Mouse (Mus musculus): ENCODE measurements around the gene Dtx2. TPM values are rescaled to one million over a fixed set of nuclear protein-coding genes. Genes with fewer than 3 reads are reported as not detected.
A peak's percentile ranks its signal among the peaks of the same experiment; 100 is the strongest.

The Dtx2 gene
- 20.7 and 24.4 TPM in 2 replicates for polyA plus RNA-seq (2014; fragmentation: Nextera tagmentation; extraction: Ambion mirVana)

- no peaks in the 10 kb centered on the region for H3K27me3 ChIP-seq (ENCODE audit: control insufficient read depth, insufficient read depth, low read length)
- peaks cover 5% of the 10 kb centered on the region; the same call in 1 of the 2 replicates for H3K4me1 ChIP-seq (ENCODE audit: control insufficient read depth, insufficient read depth, low read length)
- peaks cover 20% of the 10 kb centered on the region for H3K36me3 ChIP-seq (ENCODE audit: control insufficient read depth, insufficient read depth, low read length)
- peak within 1 kb of the TSS; percentile 72 for H3K9ac ChIP-seq (replicated peaks; ENCODE audit: low read depth, low read length)
- under 1% methylated on average over 47 of the region's 47 CpGs for WGBS
- peak within 1 kb of the TSS; percentile 84 for H3K27ac ChIP-seq (ENCODE audit: low read length)
- no peaks in the 10 kb centered on the region; the same call in 1 of the 2 replicates for H3K9me3 ChIP-seq (ENCODE audit: control insufficient read depth, low read depth, low read length)
- H3K4me3 ChIP-seq (ENCODE audit: low read depth, low read length), result peak within 1 kb of the TSS; percentile 85
- ATAC-seq (ENCODE audit: insufficient number of reproducible peaks, insufficient read depth, low FRiP score, low read depth), result peak; percentile 94
- peak within 1 kb of the TSS; percentile 85 for H3K4me2 ChIP-seq (replicated peaks; ENCODE audit: low read depth, low read length)
Observed at GRCm38 (mm10) chr5:135994725-135995687, at the start of gene Dtx2. Dtx2 (plus strand) TSS chr5:135994800.

- H3K4me3 ChIP-seq (ENCODE audit: low read depth, low read length), result no peak overlapping the region
- H3K9ac ChIP-seq (replicated peaks; ENCODE audit: low read depth, low read length), result no peak overlapping the region
- H3K4me1 ChIP-seq (ENCODE audit: control insufficient read depth, insufficient read depth, low read length), result peaks cover 7% of the 10 kb centered on the region
- no peak overlapping the region for H3K4me2 ChIP-seq (replicated peaks; ENCODE audit: low read depth, low read length)
- no peaks in the 10 kb centered on the region for H3K9me3 ChIP-seq (ENCODE audit: control insufficient read depth, low read depth, low read length)
- 45% methylated on average over 10 of the region's 10 CpGs for WGBS
- ATAC-seq (ENCODE audit: insufficient number of reproducible peaks, insufficient read depth, low FRiP score, low read depth), result peak; percentile 68; the same call in 1 of the 2 replicates
- no peak overlapping the region for H3K27ac ChIP-seq (ENCODE audit: low read length)
- no peaks in the 10 kb centered on the region for H3K36me3 ChIP-seq (ENCODE audit: control insufficient read depth, insufficient read depth, low read length)
- no peaks in the 10 kb centered on the region for H3K27me3 ChIP-seq (ENCODE audit: control insufficient read depth, insufficient read depth, low read length)
Observed at GRCm38 (mm10) chr5:135945916-135946408, 48.6 kb upstream of the Dtx2 start.

GRCm38 (mm10) chr5:135946621-135947020, 48.0 kb upstream of the Dtx2 start:
- ATAC-seq (ENCODE audit: insufficient number of reproducible peaks, insufficient read depth, low FRiP score, low read depth), result no peak
- H3K36me3 ChIP-seq (ENCODE audit: control insufficient read depth, insufficient read depth, low read length), result no peaks in the 10 kb centered on the region
- H3K9me3 ChIP-seq (ENCODE audit: control insufficient read depth, low read depth, low read length), result no peaks in the 10 kb centered on the region
- peaks cover 7% of the 10 kb centered on the region for H3K4me1 ChIP-seq (ENCODE audit: control insufficient read depth, insufficient read depth, low read length)
- H3K4me3 ChIP-seq (ENCODE audit: low read depth, low read length), result no peak overlapping the region
- H3K9ac ChIP-seq (replicated peaks; ENCODE audit: low read depth, low read length), result no peak overlapping the region
- H3K27ac ChIP-seq (ENCODE audit: low read length), result no peak overlapping the region
- H3K27me3 ChIP-seq (ENCODE audit: control insufficient read depth, insufficient read depth, low read length), result no peaks in the 10 kb centered on the region
- 69% methylated on average over 5 of the region's 5 CpGs for WGBS
- H3K4me2 ChIP-seq (replicated peaks; ENCODE audit: low read depth, low read length), result no peak overlapping the region

- 72% methylated on average over 11 of the region's 11 CpGs for WGBS
Observed at GRCm38 (mm10) chr5:135950710-135951412, 43.7 kb upstream of the Dtx2 start.

GRCm38 (mm10) chr5:135951660-135952059, 42.9 kb upstream of the Dtx2 start:
- no peak overlapping the region for H3K27ac ChIP-seq (ENCODE audit: low read length)
- 93% methylated on average over 2 of the region's 2 CpGs for WGBS
- no peaks in the 10 kb centered on the region for H3K36me3 ChIP-seq (ENCODE audit: control insufficient read depth, insufficient read depth, low read length)
- no peak overlapping the region for H3K4me2 ChIP-seq (replicated peaks; ENCODE audit: low read depth, low read length)
- H3K9ac ChIP-seq (replicated peaks; ENCODE audit: low read depth, low read length), result no peak overlapping the region
- H3K4me3 ChIP-seq (ENCODE audit: low read depth, low read length), result no peak overlapping the region
- H3K4me1 ChIP-seq (ENCODE audit: control insufficient read depth, insufficient read depth, low read length), result peaks cover 1% of the 10 kb centered on the region; the same call in 1 of the 2 replicates
- no peaks in the 10 kb centered on the region for H3K9me3 ChIP-seq (ENCODE audit: control insufficient read depth, low read depth, low read length)
- H3K27me3 ChIP-seq (ENCODE audit: control insufficient read depth, insufficient read depth, low read length), result no peaks in the 10 kb centered on the region
- no peak for ATAC-seq (ENCODE audit: insufficient number of reproducible peaks, insufficient read depth, low FRiP score, low read depth)

More at GRCm38 (mm10) chr5:135950710-135951412, 43.7 kb upstream of the Dtx2 start:
- Histone ChIP-seq H3K9me3 (ENCODE audit: control insufficient read depth, low read depth, low read length) (no peaks in the 10 kb centered on the region), H3K9ac (replicated peaks; ENCODE audit: low read depth, low read length) (no peak overlapping the region), H3K27ac (ENCODE audit: low read length) (no peak overlapping the region), H3K27me3 (ENCODE audit: control insufficient read depth, insufficient read depth, low read length) (no peaks in the 10 kb centered on the region), H3K4me1 (ENCODE audit: control insufficient read depth, insufficient read depth, low read length) (peaks cover 7% of the 10 kb centered on the region), H3K36me3 (ENCODE audit: control insufficient read depth, insufficient read depth, low read length) (no peaks in the 10 kb centered on the region), H3K4me3 (ENCODE audit: low read depth, low read length) (no peak overlapping the region), H3K4me2 (replicated peaks; ENCODE audit: low read depth, low read length) (no peak overlapping the region)
- no peak for ATAC-seq (ENCODE audit: insufficient number of reproducible peaks, insufficient read depth, low FRiP score, low read depth)

- no peak overlapping the region for H3K4me3 ChIP-seq (ENCODE audit: low read depth, low read length)
- H3K9me3 ChIP-seq (ENCODE audit: control insufficient read depth, low read depth, low read length), result no peaks in the 10 kb centered on the region
- no peak overlapping the region for H3K27ac ChIP-seq (ENCODE audit: low read length)
- no peak overlapping the region for H3K4me2 ChIP-seq (replicated peaks; ENCODE audit: low read depth, low read length)
- no peaks in the 10 kb centered on the region for H3K27me3 ChIP-seq (ENCODE audit: control insufficient read depth, insufficient read depth, low read length)
- no peak overlapping the region for H3K9ac ChIP-seq (replicated peaks; ENCODE audit: low read depth, low read length)
- WGBS, result 90% methylated on average over 2 of the region's 2 CpGs
- H3K4me1 ChIP-seq (ENCODE audit: control insufficient read depth, insufficient read depth, low read length), result peaks cover 6% of the 10 kb centered on the region; the same call in 1 of the 2 replicates
- no peak for ATAC-seq (ENCODE audit: insufficient number of reproducible peaks, insufficient read depth, low FRiP score, low read depth)
- no peaks in the 10 kb centered on the region for H3K36me3 ChIP-seq (ENCODE audit: control insufficient read depth, insufficient read depth, low read length)
Observed at GRCm38 (mm10) chr5:135952830-135953229, 41.8 kb upstream of the Dtx2 start.

GRCm38 (mm10) chr5:135956300-135957206, 38.0 kb upstream of the Dtx2 start:
- Histone ChIP-seq H3K27me3 (ENCODE audit: control insufficient read depth, insufficient read depth, low read length) (no peaks in the 10 kb centered on the region), H3K4me2 (replicated peaks; ENCODE audit: low read depth, low read length) (peak overlapping the region; percentile 40), H3K9me3 (ENCODE audit: control insufficient read depth, low read depth, low read length) (no peaks in the 10 kb centered on the region), H3K27ac (ENCODE audit: low read length) (peak overlapping the region; percentile 90), H3K4me1 (ENCODE audit: control insufficient read depth, insufficient read depth, low read length) (peaks cover 10% of the 10 kb centered on the region; the same call in 1 of the 2 replicates), H3K36me3 (ENCODE audit: control insufficient read depth, insufficient read depth, low read length) (no peaks in the 10 kb centered on the region), H3K4me3 (ENCODE audit: low read depth, low read length) (no peak overlapping the region), H3K9ac (replicated peaks; ENCODE audit: low read depth, low read length) (no peak overlapping the region)
- ATAC-seq (ENCODE audit: insufficient number of reproducible peaks, insufficient read depth, low FRiP score, low read depth), result no peak
- 68% methylated on average over 9 of the region's 9 CpGs for WGBS
